Mouse (Mus musculus) adrenal gland (tissue): Measurements from ENCODE around the gene Rpl10a.

ENCODE experiments used
- intact Hi-C: fragments of 180-260 bp; cut with DNase I; formaldehyde crosslinking; loops from one replicate; pipeline ENCODE4 v1.15.1; 2025
- long read RNA-seq, 2 experiments: library from polyadenylated mRNA; unstranded; transcript quantifications; one replicate each; pipeline ENCODE4 v2.0.0; 2020; ENCODE audit warnings: borderline replicate concordance in 1 of 2; ENCODE audit not compliant: insufficient replicate concordance in 1 of 2

The Rpl10a gene
- long read RNA-seq, experiment 1, transcript Rpl10a-201 (6 exons, 830 nt), result major isoform, 906 of 1,043 reads
- long read RNA-seq, experiment 1, transcript Rpl10a-212 (6 exons, 729 nt), result minor isoform, 9 of 1,043 reads
- long read RNA-seq, experiment 1, transcript Rpl10a-206 (5 exons, 1,022 nt), result minor isoform, 35 of 1,043 reads
- long read RNA-seq, experiment 1, transcript Rpl10a-203 (6 exons, 949 nt), result minor isoform, 9 of 1,043 reads
- long read RNA-seq, experiment 1, partial matches to known transcripts, result 61 of 1,043 reads
- long read RNA-seq, experiment 1, other reads (novel, unspliced or antisense), result 7 of 1,043 reads
- long read RNA-seq, experiment 2, transcript Rpl10a-212 (6 exons, 729 nt), result minor isoform, 12 of 923 reads
- long read RNA-seq, experiment 2, transcript Rpl10a-201 (6 exons, 830 nt), result major isoform, 782 of 923 reads
- long read RNA-seq, experiment 2, transcript Rpl10a-206 (5 exons, 1,022 nt), result minor isoform, 47 of 923 reads
- long read RNA-seq, experiment 2, transcript Rpl10a-208 (4 exons, 1,202 nt), result minor isoform, 11 of 923 reads
- long read RNA-seq, experiment 2, partial matches to known transcripts, result 48 of 923 reads
- long read RNA-seq, experiment 2, other reads (novel, unspliced or antisense), result 6 of 923 reads

GRCm38 (mm10) chr17:28328366-28328928 is at the start of gene Rpl10a:
Rpl10a (plus strand) TSS chr17:28328471.
- intact Hi-C loops, result no loop called here

GRCm38 (mm10) chr17:28279236-28279635 is 49.0 kb upstream of the Rpl10a start:
- intact Hi-C loops, result no loop called here

- intact Hi-C loops, result no loop called here
These were observed 48.4 kb upstream of the Rpl10a start for GRCm38 (mm10) chr17:28279780-28280422.

GRCm38 (mm10) chr17:28280423-28280800 is 47.9 kb upstream of the Rpl10a start:
- intact Hi-C loops, result no loop called here

- intact Hi-C loops, result no loop called here
These were observed 47.4 kb upstream of the Rpl10a start for GRCm38 (mm10) chr17:28280831-28281377.

GRCm38 (mm10) chr17:28281866-28282441 is 46.3 kb upstream of the Rpl10a start:
- intact Hi-C loops, result no loop called here

GRCm38 (mm10) chr17:28283199-28283598 is 45.1 kb upstream of the Rpl10a start:
- intact Hi-C loops, result no loop called here

GRCm38 (mm10) chr17:28286133-28286532 is 42.1 kb upstream of the Rpl10a start:
- intact Hi-C loops, result no loop called here

GRCm38 (mm10) chr17:28286964-28287363 is 41.3 kb upstream of the Rpl10a start:
- intact Hi-C loops, result no loop called here

GRCm38 (mm10) chr17:28287578-28287977 is 40.7 kb upstream of the Rpl10a start:
- intact Hi-C loops, result no loop called here

- intact Hi-C loops, result no loop called here
These were observed 40.3 kb upstream of the Rpl10a start for GRCm38 (mm10) chr17:28287980-28288379.

- intact Hi-C loops, result no loop called here
These were observed 38.0 kb upstream of the Rpl10a start for GRCm38 (mm10) chr17:28290262-28290661.

- intact Hi-C loops, result no loop called here
These were observed 37.6 kb upstream of the Rpl10a start for GRCm38 (mm10) chr17:28290671-28291070.

GRCm38 (mm10) chr17:28291346-28291745 is 36.9 kb upstream of the Rpl10a start:
- intact Hi-C loops, result no loop called here

- intact Hi-C loops, result no loop called here
These were observed 34.6 kb upstream of the Rpl10a start for GRCm38 (mm10) chr17:28293716-28294115.

GRCm38 (mm10) chr17:28294449-28295333 is 33.6 kb upstream of the Rpl10a start:
- intact Hi-C loops, result no loop called here

- intact Hi-C loops, result no loop called here
These were observed 29.4 kb upstream of the Rpl10a start for GRCm38 (mm10) chr17:28298888-28299287.

- intact Hi-C loops, result no loop called here
These were observed 28.5 kb upstream of the Rpl10a start for GRCm38 (mm10) chr17:28299669-28300320.

GRCm38 (mm10) chr17:28300323-28300722 is 27.9 kb upstream of the Rpl10a start:
- intact Hi-C loops, result no loop called here

- intact Hi-C loops, result no loop called here
These were observed 27.4 kb upstream of the Rpl10a start for GRCm38 (mm10) chr17:28300850-28301249.
